Mouse (Mus musculus) CD8-positive naive resting alpha-beta T cell, adult 2 months (primary cell): Measurements from ENCODE around the gene Gm47791.
A peak's percentile ranks its signal among the peaks of the same experiment; 100 is the strongest.

Experiments used
- DNase-seq, 2 experiments: peaks; one replicate each; pipeline ENCODE4 v3.0.0; 2022; ENCODE audit warnings: low read depth in 2 of 2, low spot score in 2 of 2

The Gm47791 gene

GRCm38 (mm10) chr1:82725026-82725874, 45.8 kb downstream of the Gm47791 start:
- no peak for DNase-seq

GRCm38 (mm10) chr1:82724339-82725025, 46.6 kb downstream of the Gm47791 start, which contains the start of gene Mff:
Gene Mff, plus strand, starts transcription at chr1:82724890.
- DNase-seq, result peak; percentile 82 to 88
